Mouse (Mus musculus): ENCODE measurements at regions not wholly inside any gene's neighbourhood (a gene's known extent, or its start where the extent isn't known, plus 50 kb on each side); places are given as distances from the start of the nearest gene placed in this dataset.

- peak; percentile 28 for TF ChIP-seq CTCF (IDR thresholded peaks at IDR 0.05)
- TF ChIP-seq EP300 (IDR thresholded peaks at IDR 0.05) = peak; percentile 76
Measured at GRCm38 (mm10) chr13:63678265-63679260, 105.2 kb upstream of the Ptch1 start.

Data from lung, postnatal 0 days (tissue).